Mouse (Mus musculus): ENCODE results near the gene Tle4.

- TF ChIP-seq CTCF (IDR thresholded peaks at IDR 0.05; ENCODE audit: borderline replicate concordance, extremely low read depth, insufficient read depth, insufficient read length) = no peak
- no peak for TF ChIP-seq POLR2A (IDR thresholded peaks at IDR 0.05; ENCODE audit: borderline replicate concordance, extremely low read depth, insufficient read depth, insufficient read length, poor library complexity, severe bottlenecking)
Measured at GRCm38 (mm10) chr19:14566564-14567021, 31.3 kb downstream of the Tle4 start.

All from brain, embryonic 14.5 days (tissue).